Mouse (Mus musculus) thymus, adult 2 months (tissue): ENCODE results near the gene Gnas.

Experiments
- CTCF ChIP-seq: fragments of 200-500 bp; IDR thresholded peaks from 2 replicates; pipeline ENCODE4 v1.5.1; 2012; ENCODE audit warnings: mild to moderate bottlenecking, control low read depth, low read length, moderate library complexity, borderline replicate concordance; ENCODE audit not compliant: control insufficient read depth, poor library complexity, insufficient read depth; ENCODE audit errors: extremely low read depth
- POLR2A ChIP-seq: fragments of 200-500 bp; IDR thresholded peaks from 2 replicates; pipeline ENCODE4 v1.6.1; 2012; ENCODE audit warnings: mild to moderate bottlenecking, low read length, control low read depth, moderate library complexity; ENCODE audit not compliant: control insufficient read depth, poor library complexity, insufficient read depth; ENCODE audit errors: extremely low read depth

DNA sequence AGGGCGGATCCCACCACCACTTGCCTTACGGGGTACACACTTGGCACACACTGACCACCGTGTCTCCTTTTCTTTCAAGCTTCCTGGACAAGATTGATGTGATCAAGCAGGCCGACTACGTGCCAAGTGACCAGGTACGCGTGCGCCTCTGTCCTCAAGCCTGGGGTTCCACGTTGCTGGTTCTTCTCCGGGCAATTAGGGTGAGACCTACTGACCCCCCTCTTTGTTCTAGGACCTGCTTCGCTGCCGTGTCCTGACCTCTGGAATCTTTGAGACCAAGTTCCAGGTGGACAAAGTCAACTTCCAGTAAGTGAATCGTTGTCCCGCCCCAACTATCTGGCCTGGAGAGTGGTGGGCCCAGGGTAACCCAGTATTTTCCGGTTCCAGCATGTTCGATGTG lies 60.9 kb downstream of the Gnas start:
- TF ChIP-seq POLR2A (no peak), CTCF (no peak)
